ENCODE assay signal across 8 mouse cellular contexts in genomic region chr13:44839866-44840835, GRCm38 (mm10).
DNase-seq lines count a peak whose midpoint lies in the region; ATAC-seq and TF ChIP-seq lines count a peak whose summit lies in the region.

No protein-coding gene starts in this region.

- no peaks in the 10 kb centered on the region for H3K27me3 ChIP-seq in liver, postnatal 0 days (ENCODE audit: insufficient read depth, low read length)

- no peak for TF ChIP-seq CTCF in liver, postnatal 0 days (IDR thresholded peaks at IDR 0.05; ENCODE audit: low read depth)

- H3K9ac ChIP-seq in ES-E14 (ENCODE audit: insufficient read depth, low read depth, low read length, poor library complexity, severe bottlenecking) = no peak overlapping the region
- H3K9ac ChIP-seq in liver, postnatal 0 days (replicated peaks) = peak overlapping the region; percentile 47

- H3K4me1 ChIP-seq in ES-E14 (ENCODE audit: control insufficient read depth in 2 of 2, insufficient read depth in 2 of 2, low read length in 2 of 2, poor library complexity in 1 of 2) = peaks cover 14 to 19% of the 10 kb centered on the region in 2 experiments
- H3K4me1 ChIP-seq in liver, postnatal 0 days (ENCODE audit: insufficient read depth) = peaks cover 10% of the 10 kb centered on the region; the same call in 1 of the 2 replicates

- 30% methylated on average over 20 of the region's 20 CpGs for WGBS in liver, postnatal 0 days (ENCODE audit: insufficient replicate concordance)

- H3K36me3 ChIP-seq in ES-E14 (ENCODE audit: control insufficient read depth, insufficient read depth, low read length, poor library complexity, severe bottlenecking) = peaks cover 5% of the 10 kb centered on the region
- H3K36me3 ChIP-seq in liver, postnatal 0 days (replicated peaks; ENCODE audit: insufficient read depth, low read length) = no peaks in the 10 kb centered on the region

- H3K9me3 ChIP-seq in ES-E14 (ENCODE audit: control insufficient read depth, insufficient read depth, low read depth, low read length) = no peaks in the 10 kb centered on the region
- no peaks in the 10 kb centered on the region for H3K9me3 ChIP-seq in liver, postnatal 0 days (ENCODE audit: low read length)

- H3K27ac ChIP-seq in ES-E14 (ENCODE audit: insufficient read depth, low read depth, low read length, poor library complexity, severe bottlenecking) = no peak overlapping the region
- peak overlapping the region; percentile 41 for H3K27ac ChIP-seq in liver, postnatal 0 days (ENCODE audit: low read depth)

- peak overlapping the region; percentile 1 to 26; a peak in 2 of 4 replicates for H3K4me3 ChIP-seq in ES-E14 (ENCODE audit: insufficient read depth in 1 of 2, low read depth in 1 of 2, low read length in 2 of 2, poor library complexity in 1 of 2, severe bottlenecking in 1 of 2)
- peak overlapping the region; percentile 43 for H3K4me3 ChIP-seq in liver, postnatal 0 days (ENCODE audit: low read depth, low read length)

- no peak for TF ChIP-seq EP300 in liver, postnatal 0 days (IDR thresholded peaks at IDR 0.05; ENCODE audit: low read depth)

- in situ Hi-C loops in ES-E14 (cut with MboI; ENCODE audit: low sequenced_read_pairs in 2 of 2, unreplicated experiment in 2 of 2) = no loop called here

- DNase-seq in ES-E14 (ENCODE audit: low read depth, low spot score) = no peak
- peak; percentile 90 for DNase-seq in cerebellum, adult 9-10 months
- peak; percentile 85 for DNase-seq in heart, postnatal 4 days
- DNase-seq in layer of hippocampus, adult 8-10 months (ENCODE audit: low spot score in 2 of 2) = peak; percentile 72 to 74
- DNase-seq in liver, postnatal 0 days = peak; percentile 64
- peak; percentile 42 for DNase-seq in ovary, postnatal 10 days (ENCODE audit: low spot score)

- ATAC-seq in frontal cortex, adult (ENCODE audit: low TSS enrichment) = peak; percentile 98
- ATAC-seq in liver, postnatal 0 days = peak; percentile 91
- no peak; the same call in 1 of the 2 replicates for ATAC-seq in granulocyte monocyte progenitor cell, adult 5-6 weeks (replicated peaks; ENCODE audit: poor library complexity, severe bottlenecking)

- H3K4me2 ChIP-seq in liver, postnatal 0 days (ENCODE audit: low read depth, low read length) = peak overlapping the region; percentile 70

TF ChIP-seq in ES-E14, 5 proteins besides CTCF, POLR2A, EP300 and RAD21:
- no peak for TF ChIP-seq ZNF384 (IDR thresholded peaks at IDR 0.05; ENCODE audit: low read depth, low read length)
- no peak for TF ChIP-seq HCFC1 (IDR thresholded peaks at IDR 0.05; ENCODE audit: borderline replicate concordance, insufficient read depth, low read length)
- TF ChIP-seq ZC3H11A (IDR thresholded peaks at IDR 0.05; ENCODE audit: borderline replicate concordance, low read depth, low read length) = no peak
- no peak for TF ChIP-seq CHD2 (IDR thresholded peaks at IDR 0.05; ENCODE audit: low read depth, low read length)
- TF ChIP-seq MAFK (IDR thresholded peaks at IDR 0.05; ENCODE audit: insufficient read depth, low read depth, low read length) = no peak
